Mouse (Mus musculus) hindbrain, embryonic 13.5 days (tissue): ENCODE results near the gene Efnb2. TPM values are rescaled to one million over a fixed set of nuclear protein-coding genes. Genes with fewer than 3 reads are reported as not detected.

Experiments used
- ATAC-seq: fragments of 200-750 bp; cut with Nextera tagmentation; 2 replicates; pipeline ENCODE4 v1.8.0; 2017; ENCODE audit warnings: moderate TSS enrichment; ENCODE audit not compliant: low FRiP score
- H3K27ac ChIP-seq: fragments of 300-500 bp; sonication (generic); 2 replicates; pipeline ENCODE4 v1.5.1; 2015; ENCODE audit warnings: inconsistent platforms, mild to moderate bottlenecking, moderate library complexity
- H3K27me3 ChIP-seq: fragments of 300-500 bp; sonication (generic); 2 replicates; pipeline ENCODE4 v1.6.1; 2015; ENCODE audit warnings: mild to moderate bottlenecking, inconsistent platforms
- H3K36me3 ChIP-seq: fragments of 300-500 bp; sonication (generic); 2 replicates; pipeline ENCODE4 v1.6.1; 2015; ENCODE audit warnings: mild to moderate bottlenecking, inconsistent platforms
- H3K4me1 ChIP-seq: fragments of 300-500 bp; sonication (generic); replicated peaks from 2 replicates; pipeline ENCODE4 v1.6.1; 2015; ENCODE audit warnings: inconsistent platforms
- H3K4me2 ChIP-seq: fragments of 300-500 bp; sonication (generic); 2 replicates; pipeline ENCODE4 v1.6.1; 2015; ENCODE audit warnings: inconsistent platforms, mild to moderate bottlenecking, moderate library complexity
- H3K4me3 ChIP-seq: fragments of 300-500 bp; sonication (generic); 2 replicates; pipeline ENCODE4 v1.5.1; 2015; ENCODE audit warnings: mild to moderate bottlenecking, inconsistent platforms
- H3K9ac ChIP-seq: fragments of 300-500 bp; sonication (generic); 2 replicates; pipeline ENCODE4 v1.6.1; 2015; ENCODE audit warnings: mild to moderate bottlenecking, inconsistent platforms
- H3K9me3 ChIP-seq: fragments of 300-500 bp; sonication (generic); 2 replicates; pipeline ENCODE4 v1.6.1; 2016; ENCODE audit warnings: inconsistent platforms
- WGBS: fragments of 180-500 bp; shearing (Covaris S2); methylation state at CpG from one replicate; pipeline ENCODE4 v1.1.7; 2015; 5-methylcytosine and 5-hydroxymethylcytosine counted together
- polyA plus RNA-seq: library from polyadenylated mRNA; unstranded; fragments of >200 nt; fragmentation: Nextera tagmentation; extraction: Ambion mirVana; gene quantifications from 2 replicates; pipeline ENCODE4 v1.2.1, GENCODE M21; 2015

The Efnb2 gene
- polyA plus RNA-seq: 20.8 and 26.1 TPM in 2 replicates

GRCm38 (mm10) chr8:8661103-8661758 lies at the start of gene Efnb2:
Gene Efnb2, minus strand, starts transcription at chr8:8661242.
- peak within 1 kb of the TSS; percentile 75 for H3K4me2 ChIP-seq
- no peaks in the 10 kb centered on the region for H3K9me3 ChIP-seq
- peak within 1 kb of the TSS; percentile 96 for H3K4me3 ChIP-seq
- H3K9ac ChIP-seq: peak within 1 kb of the TSS; percentile 99
- peak within 1 kb of the TSS; percentile 97 for H3K27ac ChIP-seq
- H3K4me1 ChIP-seq: peaks cover 24% of the 10 kb centered on the region
- H3K36me3 ChIP-seq: 0 out of 2 replicates have a peak, but pooled peaks cover 3% of the 10 kb centered on the region
- WGBS: under 1% methylated on average over 66 of the region's 70 CpGs
- peak; percentile 95 for ATAC-seq
- no peaks in the 10 kb centered on the region for H3K27me3 ChIP-seq

GRCm38 (mm10) chr8:8704813-8705212 lies 43.8 kb upstream of the Efnb2 start:
- Histone ChIP-seq H3K27me3 (no peaks in the 10 kb centered on the region), H3K4me2 (no peak overlapping the region), H3K9me3 (no peaks in the 10 kb centered on the region), H3K27ac (no peak overlapping the region), H3K4me3 (no peak overlapping the region), H3K36me3 (no peaks in the 10 kb centered on the region), H3K9ac (no peak overlapping the region), H3K4me1 (no peaks in the 10 kb centered on the region)
- no peak for ATAC-seq
- WGBS: 82% methylated on average over 9 of the region's 9 CpGs

GRCm38 (mm10) chr8:8703668-8704067 lies 42.6 kb upstream of the Efnb2 start:
- H3K27me3 ChIP-seq: no peaks in the 10 kb centered on the region
- no peak overlapping the region for H3K4me3 ChIP-seq
- H3K4me1 ChIP-seq: no peaks in the 10 kb centered on the region
- H3K4me2 ChIP-seq: no peak overlapping the region
- ATAC-seq: no peak
- H3K27ac ChIP-seq: no peak overlapping the region
- no peak overlapping the region for H3K9ac ChIP-seq
- WGBS: 84% methylated on average over 2 of the region's 2 CpGs
- H3K9me3 ChIP-seq: no peaks in the 10 kb centered on the region
- no peaks in the 10 kb centered on the region for H3K36me3 ChIP-seq

- H3K4me3 ChIP-seq: no peak overlapping the region
- no peak for ATAC-seq
- WGBS: 94% methylated on average over 10 of the region's 10 CpGs
These were observed 39.8 kb upstream of the Efnb2 start for GRCm38 (mm10) chr8:8700821-8701220.

GRCm38 (mm10) chr8:8700229-8700628 lies 39.2 kb upstream of the Efnb2 start:
- WGBS: 86% methylated on average over 4 of the region's 4 CpGs
- H3K9me3 ChIP-seq: no peaks in the 10 kb centered on the region
- no peak overlapping the region for H3K9ac ChIP-seq
- ATAC-seq: no peak
- H3K4me3 ChIP-seq: no peak overlapping the region
- no peak overlapping the region for H3K4me2 ChIP-seq
- no peaks in the 10 kb centered on the region for H3K27me3 ChIP-seq
- H3K27ac ChIP-seq: no peak overlapping the region
- no peaks in the 10 kb centered on the region for H3K4me1 ChIP-seq
- no peaks in the 10 kb centered on the region for H3K36me3 ChIP-seq

More at GRCm38 (mm10) chr8:8700821-8701220, 39.8 kb upstream of the Efnb2 start:
- no peaks in the 10 kb centered on the region for H3K9me3 ChIP-seq
- H3K36me3 ChIP-seq: no peaks in the 10 kb centered on the region
- no peaks in the 10 kb centered on the region for H3K4me1 ChIP-seq
- H3K9ac ChIP-seq: no peak overlapping the region
- H3K27ac ChIP-seq: no peak overlapping the region
- no peak overlapping the region for H3K4me2 ChIP-seq
- no peaks in the 10 kb centered on the region for H3K27me3 ChIP-seq

GRCm38 (mm10) chr8:8690146-8691092 lies 29.4 kb upstream of the Efnb2 start, which contains the start of gene Arglu1:
Gene Arglu1, minus strand, starts transcription at chr8:8690521.
- WGBS: under 1% methylated on average over 81 of the region's 81 CpGs
- peaks cover 36% of the 10 kb centered on the region for H3K4me1 ChIP-seq
- H3K9ac ChIP-seq: peak within 1 kb of the TSS; percentile 98
- H3K4me3 ChIP-seq: peak within 1 kb of the TSS; percentile 94
- peak; percentile 96 for ATAC-seq
- no peaks in the 10 kb centered on the region for H3K36me3 ChIP-seq
- H3K9me3 ChIP-seq: no peaks in the 10 kb centered on the region
- H3K27me3 ChIP-seq: no peaks in the 10 kb centered on the region
- H3K4me2 ChIP-seq: peak within 1 kb of the TSS; percentile 73
- H3K27ac ChIP-seq: peak within 1 kb of the TSS; percentile 98

GRCm38 (mm10) chr8:8689454-8690145 lies 28.6 kb upstream of the Efnb2 start:
- no peaks in the 10 kb centered on the region for H3K36me3 ChIP-seq
- peak overlapping the region; percentile 73 for H3K4me2 ChIP-seq
- peak overlapping the region; percentile 94 for H3K4me3 ChIP-seq
- peak; percentile 86 for ATAC-seq
- peak overlapping the region; percentile 98 for H3K9ac ChIP-seq
- H3K27me3 ChIP-seq: no peaks in the 10 kb centered on the region
- under 1% methylated on average over 61 of the region's 68 CpGs for WGBS
- H3K4me1 ChIP-seq: peaks cover 38% of the 10 kb centered on the region
- H3K9me3 ChIP-seq: no peaks in the 10 kb centered on the region
- H3K27ac ChIP-seq: peak overlapping the region; percentile 98

- ATAC-seq: no peak
- WGBS: 8% methylated on average over 9 of the region's 9 CpGs
- Histone ChIP-seq H3K4me2 (peak overlapping the region; percentile 73), H3K36me3 (no peaks in the 10 kb centered on the region), H3K9ac (peak overlapping the region; percentile 98), H3K4me3 (peak overlapping the region; percentile 94), H3K9me3 (no peaks in the 10 kb centered on the region), H3K4me1 (peaks cover 38% of the 10 kb centered on the region), H3K27me3 (no peaks in the 10 kb centered on the region), H3K27ac (no peak overlapping the region)
These were observed 27.9 kb upstream of the Efnb2 start for GRCm38 (mm10) chr8:8688823-8689453.

- Histone ChIP-seq H3K36me3 (peaks cover 17% of the 10 kb centered on the region), H3K4me2 (no peak overlapping the region), H3K4me3 (no peak overlapping the region), H3K27ac (no peak overlapping the region), H3K9ac (no peak overlapping the region), H3K9me3 (no peaks in the 10 kb centered on the region), H3K27me3 (no peaks in the 10 kb centered on the region), H3K4me1 (peaks cover 38% of the 10 kb centered on the region)
- WGBS: 89% methylated on average over 2 of the region's 2 CpGs
- ATAC-seq: no peak
These were observed 24.5 kb upstream of the Efnb2 start for GRCm38 (mm10) chr8:8685517-8685916.

GRCm38 (mm10) chr8:8682697-8683096 lies 21.7 kb upstream of the Efnb2 start:
- Histone ChIP-seq H3K27me3 (no peaks in the 10 kb centered on the region), H3K36me3 (peaks cover 37% of the 10 kb centered on the region), H3K4me2 (no peak overlapping the region), H3K9ac (no peak overlapping the region), H3K4me1 (peaks cover 22% of the 10 kb centered on the region), H3K9me3 (no peaks in the 10 kb centered on the region), H3K4me3 (no peak overlapping the region), H3K27ac (no peak overlapping the region)
- 85% methylated on average over 3 of the region's 3 CpGs for WGBS
- no peak for ATAC-seq

GRCm38 (mm10) chr8:8678236-8678635 lies 17.2 kb upstream of the Efnb2 start:
- 87% methylated on average over 3 of the region's 3 CpGs for WGBS
- Histone ChIP-seq H3K9ac (no peak overlapping the region), H3K4me1 (0 out of 2 replicates have a peak, but pooled peaks cover 2% of the 10 kb centered on the region), H3K4me2 (no peak overlapping the region), H3K4me3 (no peak overlapping the region), H3K27ac (no peak overlapping the region), H3K36me3 (peaks cover 61% of the 10 kb centered on the region), H3K27me3 (no peaks in the 10 kb centered on the region), H3K9me3 (no peaks in the 10 kb centered on the region)
- no peak for ATAC-seq
